Mouse (Mus musculus) forebrain, embryonic 16.5 days (tissue): Measurements from ENCODE around the gene Ccdc6. TPM values are rescaled to one million over a fixed set of nuclear protein-coding genes. Genes with fewer than 3 reads are reported as not detected.

Source experiments
- ATAC-seq: fragments of 200-750 bp; cut with Nextera tagmentation; 2 replicates; pipeline ENCODE4 v1.8.0; 2017; ENCODE audit warnings: mild to moderate bottlenecking, moderate library complexity
- H3K27ac ChIP-seq: fragments of 300-500 bp; sonication (generic); 2 replicates; pipeline ENCODE4 v1.5.1; 2014; ENCODE audit warnings: low read length, control low read depth
- H3K27me3 ChIP-seq: fragments of 300-500 bp; sonication (generic); replicated peaks from 2 replicates; pipeline ENCODE4 v1.6.1; 2014; ENCODE audit warnings: low read length; ENCODE audit not compliant: control insufficient read depth, insufficient read depth
- H3K36me3 ChIP-seq: fragments of 300-500 bp; sonication (generic); 2 replicates; pipeline ENCODE4 v1.6.1; 2014; ENCODE audit not compliant: control insufficient read depth, insufficient read depth
- H3K4me1 ChIP-seq: fragments of 300-500 bp; sonication (generic); replicated peaks from 2 replicates; pipeline ENCODE4 v1.6.1; 2014; ENCODE audit warnings: low read length; ENCODE audit not compliant: control insufficient read depth, insufficient read depth
- H3K4me2 ChIP-seq: fragments of 300-500 bp; sonication (generic); 2 replicates; pipeline ENCODE4 v1.6.1; 2014; ENCODE audit warnings: mild to moderate bottlenecking, low read length, control low read depth
- H3K4me3 ChIP-seq: fragments of 300-500 bp; sonication (generic); replicated peaks from 2 replicates; pipeline ENCODE4 v1.5.1; 2014; ENCODE audit warnings: mild to moderate bottlenecking, low read length, control low read depth
- H3K9ac ChIP-seq: fragments of 300-500 bp; sonication (generic); replicated peaks from 2 replicates; pipeline ENCODE4 v1.6.1; 2014; ENCODE audit warnings: low read depth, low read length, control low read depth
- H3K9me3 ChIP-seq: fragments of 300-500 bp; sonication (generic); 2 replicates; pipeline ENCODE4 v1.6.1; 2016; ENCODE audit warnings: low read length; ENCODE audit not compliant: control insufficient read depth
- WGBS: fragments of 180-500 bp; shearing (Covaris S2); extraction: QIAGEN DNeasy Blood & Tissue Kit; methylation state at CpG from one replicate; pipeline ENCODE4 v1.1.7; 2014; 5-methylcytosine and 5-hydroxymethylcytosine counted together
- polyA plus RNA-seq: library from polyadenylated mRNA; unstranded; fragments of >200 nt; fragmentation: Nextera tagmentation; extraction: Ambion mirVana; gene quantifications from 2 replicates; pipeline ENCODE4 v1.2.1, GENCODE M21; 2015

Ccdc6 gene
- polyA plus RNA-seq, result 16.1 and 18.1 TPM in 2 replicates

DNA sequence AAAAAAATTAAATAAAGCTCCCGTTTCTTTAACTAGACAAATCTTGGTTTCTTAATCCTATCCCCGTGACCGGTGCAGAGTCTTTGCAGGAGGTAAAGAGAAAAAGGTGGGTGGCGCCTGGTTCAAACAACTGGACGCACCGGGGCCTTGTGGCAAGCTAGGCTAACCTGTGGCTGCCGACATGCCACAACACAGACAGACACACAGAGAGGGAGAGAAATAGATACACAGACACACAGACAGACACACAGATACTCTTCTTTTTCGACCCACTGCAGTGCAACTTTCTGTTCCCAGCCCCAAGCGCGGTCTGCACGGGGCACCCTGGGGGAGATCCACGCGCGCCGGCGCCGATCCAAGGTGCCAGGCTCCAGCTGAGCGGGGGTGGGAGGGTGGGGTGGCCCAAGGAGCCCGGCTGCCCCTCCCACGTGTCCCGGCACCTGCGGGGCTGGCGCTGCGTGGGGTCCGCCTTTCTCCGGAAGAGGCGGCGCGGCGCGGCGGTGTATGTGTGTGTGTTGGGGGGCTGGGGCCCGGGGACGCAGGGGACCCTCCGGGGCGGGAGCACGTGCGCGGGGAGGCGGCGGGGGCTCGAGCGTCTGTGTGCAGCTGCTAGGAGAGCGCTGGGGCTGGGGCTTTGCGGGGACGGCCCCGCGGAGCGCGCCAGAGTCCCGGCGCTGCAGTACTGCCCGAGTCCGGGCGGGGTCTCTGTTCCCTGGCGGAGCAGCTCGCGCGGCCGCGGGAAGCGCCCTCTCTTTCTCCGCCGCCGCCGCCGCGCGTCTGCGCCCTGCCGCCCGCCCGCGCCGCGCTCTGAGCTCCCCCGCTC lies at the start of gene Ccdc6:
Gene Ccdc6, plus strand, starts transcription at position 756 of the 823 bp plus-strand sequence.
- peak within 1 kb of the TSS; percentile 93 for H3K4me2 ChIP-seq

DNA sequence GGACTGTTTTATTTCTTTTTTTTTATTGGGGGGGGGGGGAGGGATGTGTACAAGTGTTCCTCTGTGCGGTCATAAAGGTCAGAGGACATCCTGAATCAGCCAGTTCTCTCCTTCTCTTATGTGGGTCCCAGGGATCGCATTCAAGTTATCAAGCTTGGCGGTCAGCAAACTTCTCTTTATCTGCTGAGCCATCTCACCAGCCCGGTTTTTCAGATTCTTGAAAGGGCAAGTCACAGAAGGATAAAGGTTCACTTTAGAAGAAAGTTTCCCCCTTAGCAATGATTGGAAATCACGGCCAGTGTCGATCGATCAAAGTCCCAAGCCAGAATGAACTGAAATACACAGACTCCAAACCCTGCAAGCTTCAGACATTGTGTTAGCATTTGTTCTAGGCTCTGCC lies 47.1 kb upstream of the Ccdc6 start:
- no peaks in the 10 kb centered on the region for H3K36me3 ChIP-seq
- H3K9me3 ChIP-seq, result 0 out of 2 replicates have a peak, but pooled peaks cover 2% of the 10 kb centered on the region
- H3K27ac ChIP-seq, result no peak overlapping the region
- H3K4me2 ChIP-seq, result no peak overlapping the region
- no peak for ATAC-seq
- H3K27me3 ChIP-seq, result no peaks in the 10 kb centered on the region
- no peaks in the 10 kb centered on the region for H3K4me1 ChIP-seq
- H3K4me3 ChIP-seq, result no peak overlapping the region
- 88% methylated on average over 7 of the region's 7 CpGs for WGBS
- no peak overlapping the region for H3K9ac ChIP-seq

More for the DNA sequence above, at the start of gene Ccdc6:
- Histone ChIP-seq H3K27me3 (no peaks in the 10 kb centered on the region), H3K4me3 (peak within 1 kb of the TSS; percentile 96), H3K9me3 (no peaks in the 10 kb centered on the region), H3K9ac (peak within 1 kb of the TSS; percentile 91), H3K27ac (peak within 1 kb of the TSS; percentile 80), H3K4me1 (peaks cover 31% of the 10 kb centered on the region), H3K36me3 (no peaks in the 10 kb centered on the region)
- peak; percentile 91 for ATAC-seq
- under 1% methylated on average over 39 of the region's 77 CpGs for WGBS

DNA sequence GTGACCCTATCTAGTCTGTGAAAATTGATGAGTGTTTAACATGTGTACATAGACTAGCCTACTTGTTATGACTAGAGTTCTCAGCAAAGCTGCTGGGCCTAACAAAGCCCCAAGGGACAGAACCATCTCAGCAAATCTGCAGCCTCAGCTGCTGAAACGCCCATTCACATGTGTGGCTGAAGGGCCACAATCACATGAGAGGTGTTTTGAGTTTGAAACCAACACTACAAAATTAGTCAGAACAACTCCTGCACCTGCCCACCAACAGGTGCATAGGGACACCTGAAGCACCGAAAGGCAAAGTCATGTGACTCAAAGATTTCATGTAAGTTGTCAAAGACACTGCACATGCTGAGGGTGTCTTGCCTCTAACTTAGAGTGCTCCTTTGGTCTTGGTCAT lies 41.6 kb upstream of the Ccdc6 start:
- Histone ChIP-seq H3K9ac (no peak overlapping the region), H3K9me3 (0 out of 2 replicates have a peak, but pooled peaks cover 2% of the 10 kb centered on the region), H3K27me3 (no peaks in the 10 kb centered on the region), H3K36me3 (no peaks in the 10 kb centered on the region), H3K4me3 (no peak overlapping the region), H3K27ac (no peak overlapping the region), H3K4me2 (no peak overlapping the region), H3K4me1 (peaks cover 5% of the 10 kb centered on the region)
- ATAC-seq, result no peak
- 96% methylated on average over 2 of the region's 2 CpGs for WGBS

DNA sequence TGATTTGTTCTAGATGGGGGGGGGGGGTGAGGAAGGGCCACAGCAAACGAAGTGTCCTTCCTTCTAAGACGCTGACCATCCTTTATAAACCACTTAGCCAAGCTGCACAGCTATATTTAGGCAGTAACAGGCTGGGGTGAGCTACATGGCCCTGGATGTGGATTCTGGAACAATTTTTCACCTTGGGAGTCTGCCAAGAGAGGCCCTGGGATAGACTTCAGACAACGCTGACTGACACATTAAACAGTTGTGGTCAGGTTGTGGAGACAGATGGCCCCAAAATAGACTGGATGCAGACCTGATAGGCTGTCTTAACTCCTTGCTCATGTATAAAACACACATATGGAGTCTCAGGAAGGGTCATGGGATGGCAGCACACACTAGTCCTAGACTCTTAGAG lies 39.9 kb upstream of the Ccdc6 start:
- Histone ChIP-seq H3K4me2 (no peak overlapping the region), H3K27ac (no peak overlapping the region), H3K4me1 (peaks cover 10% of the 10 kb centered on the region), H3K9me3 (0 out of 2 replicates have a peak, but pooled peaks cover 2% of the 10 kb centered on the region), H3K27me3 (no peaks in the 10 kb centered on the region), H3K4me3 (no peak overlapping the region), H3K9ac (no peak overlapping the region), H3K36me3 (no peaks in the 10 kb centered on the region)
- no peak for ATAC-seq
- WGBS, result 74% methylated on average over 3 of the region's 3 CpGs

DNA sequence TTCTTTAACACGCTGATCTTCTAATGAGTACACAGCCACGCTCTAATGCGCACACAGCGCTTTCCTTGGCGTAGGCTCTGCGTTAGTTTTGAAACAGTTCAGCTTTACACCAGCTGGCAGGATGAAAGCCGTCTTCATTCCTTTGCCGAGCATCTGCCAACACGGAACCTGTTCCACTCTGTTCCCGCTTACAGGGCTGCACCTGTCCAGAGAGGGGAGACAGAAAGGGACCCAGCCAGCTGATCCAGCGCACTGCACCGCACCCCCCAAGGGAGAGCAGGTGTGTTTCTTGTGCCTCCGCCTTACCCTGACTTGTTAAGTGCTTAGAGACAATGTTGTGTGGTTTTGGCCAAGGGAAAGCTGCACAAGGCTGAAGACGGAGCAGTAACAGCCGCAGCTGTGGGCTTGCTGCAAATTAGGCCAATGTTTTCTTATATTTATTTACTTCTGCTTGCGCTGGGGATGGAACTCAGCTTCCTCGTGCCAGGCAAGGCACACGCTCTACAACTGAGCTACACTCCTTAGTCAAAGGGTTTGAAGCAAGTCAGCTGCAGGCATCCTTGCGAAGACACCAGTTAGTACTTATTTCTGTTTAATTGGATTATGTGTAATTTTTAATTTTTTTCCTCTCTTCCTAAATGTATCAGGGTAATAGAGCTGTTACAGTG lies 36.8 kb upstream of the Ccdc6 start:
- Histone ChIP-seq H3K27me3 (no peaks in the 10 kb centered on the region), H3K4me1 (peaks cover 10% of the 10 kb centered on the region), H3K4me2 (peak overlapping the region; percentile 21; the same call in 1 of the 2 replicates), H3K4me3 (no peak overlapping the region), H3K9ac (no peak overlapping the region), H3K27ac (no peak overlapping the region), H3K36me3 (no peaks in the 10 kb centered on the region), H3K9me3 (no peaks in the 10 kb centered on the region)
- ATAC-seq, result peak; percentile 92
- 46% methylated on average over 19 of the region's 19 CpGs for WGBS

DNA sequence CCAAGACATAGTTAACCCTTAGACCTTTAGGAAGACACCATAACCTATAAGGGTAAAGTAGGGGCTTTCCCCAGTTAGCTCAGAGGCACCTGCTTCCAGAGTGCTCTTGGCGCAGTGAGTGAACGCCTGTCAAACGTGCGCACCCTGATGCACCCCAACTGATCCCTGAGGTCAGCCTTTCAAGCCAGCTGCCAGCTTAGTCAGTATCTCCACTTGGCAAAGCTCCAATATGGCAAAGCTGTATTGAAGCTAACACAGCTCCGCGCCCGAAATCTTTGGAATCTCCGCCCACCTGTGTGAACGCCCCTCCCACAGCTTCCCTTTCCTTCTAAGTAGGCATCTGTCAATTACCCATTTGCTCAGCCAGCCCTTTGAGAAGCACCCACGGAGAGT lies 36.2 kb upstream of the Ccdc6 start:
- Histone ChIP-seq H3K9ac (no peak overlapping the region), H3K9me3 (no peaks in the 10 kb centered on the region), H3K27ac (no peak overlapping the region), H3K27me3 (no peaks in the 10 kb centered on the region), H3K4me1 (peaks cover 10% of the 10 kb centered on the region), H3K4me3 (no peak overlapping the region), H3K36me3 (no peaks in the 10 kb centered on the region), H3K4me2 (peak overlapping the region; percentile 13; the same call in 1 of the 2 replicates)
- no peak for ATAC-seq
- 40% methylated on average over 10 of the region's 10 CpGs for WGBS

DNA sequence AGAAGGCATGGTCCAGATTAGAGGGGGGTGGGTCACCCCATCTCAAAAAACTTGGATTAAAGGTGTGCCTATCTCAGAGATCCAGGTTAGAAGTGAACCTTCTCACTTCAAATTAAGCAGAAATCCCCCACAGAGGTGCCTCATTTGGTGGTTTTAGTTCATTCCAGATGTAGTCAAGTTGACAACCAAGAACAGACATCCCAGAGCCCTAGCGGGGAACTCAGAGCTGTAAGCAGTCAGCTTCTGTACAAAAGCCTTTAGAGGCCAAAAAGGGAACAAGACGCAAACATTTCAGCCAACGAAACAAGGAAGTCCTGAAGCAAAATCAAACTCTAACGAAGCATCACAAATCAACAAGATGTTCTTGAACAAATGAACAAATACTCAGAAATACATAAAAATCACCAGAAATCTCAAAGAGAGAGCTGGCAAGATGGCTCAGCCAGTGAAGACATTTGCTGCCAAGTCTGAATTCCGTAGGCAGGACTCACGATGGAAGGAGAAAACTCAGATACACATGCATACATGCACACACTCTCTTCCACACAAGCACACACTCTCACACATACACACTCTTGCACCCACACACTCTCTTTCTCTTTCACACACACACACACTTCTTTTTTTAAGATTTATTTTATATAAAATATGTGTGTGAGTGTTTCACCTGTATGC lies 32.9 kb upstream of the Ccdc6 start:
- Histone ChIP-seq H3K4me2 (no peak overlapping the region), H3K27ac (no peak overlapping the region), H3K36me3 (no peaks in the 10 kb centered on the region), H3K9ac (no peak overlapping the region), H3K27me3 (no peaks in the 10 kb centered on the region), H3K4me1 (peaks cover 17% of the 10 kb centered on the region), H3K9me3 (no peaks in the 10 kb centered on the region), H3K4me3 (no peak overlapping the region)
- ATAC-seq, result no peak
- 61% methylated on average over 6 of the region's 6 CpGs for WGBS

DNA sequence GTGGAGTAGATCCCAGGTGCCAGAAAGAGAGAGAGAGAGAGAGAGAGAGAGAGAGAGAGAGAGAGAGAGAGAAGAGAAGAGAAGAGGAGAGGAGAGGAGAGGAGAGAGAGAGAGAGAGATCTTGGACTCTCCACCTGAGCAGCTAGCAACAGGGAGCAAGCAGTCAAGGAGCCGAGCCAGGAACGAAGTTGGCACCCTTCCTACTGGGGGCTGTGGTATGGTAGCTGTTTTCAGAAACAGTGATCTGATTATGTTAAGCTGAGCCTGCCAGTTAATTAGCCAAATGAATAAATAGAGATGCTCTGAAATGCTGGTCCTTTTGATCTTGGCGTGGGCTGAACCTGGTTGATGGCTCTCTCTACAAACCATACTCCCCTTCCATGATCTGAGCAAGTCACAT lies 31.7 kb upstream of the Ccdc6 start:
- Histone ChIP-seq H3K9me3 (no peaks in the 10 kb centered on the region), H3K4me3 (no peak overlapping the region), H3K9ac (no peak overlapping the region), H3K4me1 (peaks cover 13% of the 10 kb centered on the region), H3K27me3 (no peaks in the 10 kb centered on the region), H3K36me3 (no peaks in the 10 kb centered on the region), H3K4me2 (no peak overlapping the region), H3K27ac (no peak overlapping the region)
- no peak for ATAC-seq
- 40% methylated on average over 3 of the region's 3 CpGs for WGBS
